Mouse (Mus musculus) midbrain, embryonic 13.5 days (tissue): ENCODE measurements at regions not wholly inside any gene's neighbourhood (a gene's known extent, or its start where the extent isn't known, plus 50 kb on each side); places are given as distances from the start of the nearest gene placed in this dataset.

ENCODE experiments used
- ATAC-seq: fragments of 200-750 bp; cut with Nextera tagmentation; 2 replicates; pipeline ENCODE4 v1.8.0; 2017; ENCODE audit warnings: mild to moderate bottlenecking, moderate TSS enrichment, moderate library complexity
- H3K27ac ChIP-seq: fragments of 300-500 bp; sonication (generic); 2 replicates; pipeline ENCODE4 v1.5.1; 2015; ENCODE audit warnings: inconsistent platforms, mild to moderate bottlenecking, moderate library complexity
- H3K27me3 ChIP-seq: fragments of 300-500 bp; sonication (generic); 2 replicates; pipeline ENCODE4 v1.6.1; 2015; ENCODE audit warnings: mild to moderate bottlenecking, inconsistent platforms
- H3K36me3 ChIP-seq: fragments of 300-500 bp; sonication (generic); 2 replicates; pipeline ENCODE4 v1.6.1; 2015; ENCODE audit warnings: mild to moderate bottlenecking, inconsistent platforms
- H3K4me1 ChIP-seq: fragments of 300-500 bp; sonication (generic); replicated peaks from 2 replicates; pipeline ENCODE4 v1.6.1; 2015; ENCODE audit warnings: inconsistent platforms
- H3K4me2 ChIP-seq: fragments of 300-500 bp; sonication (generic); replicated peaks from 2 replicates; pipeline ENCODE4 v1.6.1; 2015; ENCODE audit warnings: moderate library complexity, mild to moderate bottlenecking, inconsistent platforms
- H3K4me3 ChIP-seq: fragments of 300-500 bp; sonication (generic); replicated peaks from 2 replicates; pipeline ENCODE4 v1.5.1; 2015; ENCODE audit warnings: mild to moderate bottlenecking, inconsistent platforms
- H3K9ac ChIP-seq: fragments of 300-500 bp; sonication (generic); replicated peaks from 2 replicates; pipeline ENCODE4 v1.6.1; 2015; ENCODE audit warnings: mild to moderate bottlenecking, inconsistent platforms
- H3K9me3 ChIP-seq: fragments of 300-500 bp; sonication (generic); 2 replicates; pipeline ENCODE4 v1.6.1; 2016; ENCODE audit warnings: mild to moderate bottlenecking, inconsistent platforms
- WGBS: fragments of 180-500 bp; shearing (Covaris S2); methylation state at CpG from one replicate; pipeline ENCODE4 v1.1.7; 2015; 5-methylcytosine and 5-hydroxymethylcytosine counted together

- 51% methylated on average over 7 of the region's 7 CpGs for WGBS
- Histone ChIP-seq H3K4me1 (peaks cover 31% of the 10 kb centered on the region), H3K36me3 (no peaks in the 10 kb centered on the region), H3K27ac (no peak overlapping the region), H3K4me2 (no peak overlapping the region), H3K4me3 (no peak overlapping the region), H3K27me3 (peaks cover 23% of the 10 kb centered on the region), H3K9ac (no peak overlapping the region), H3K9me3 (no peaks in the 10 kb centered on the region)
- ATAC-seq: no peak
Observed at GRCm38 (mm10) chr4:124302950-124303349, 307.7 kb downstream of the 3100002H09Rik start.

GRCm38 (mm10) chr4:124298667-124299437 lies 311.8 kb downstream of the 3100002H09Rik start:
- 22% methylated on average over 10 of the region's 10 CpGs for WGBS
- no peak overlapping the region for H3K9ac ChIP-seq
- no peak overlapping the region for H3K27ac ChIP-seq
- no peak overlapping the region for H3K4me2 ChIP-seq
- ATAC-seq: peak; percentile 74
- H3K4me3 ChIP-seq: no peak overlapping the region
- H3K36me3 ChIP-seq: no peaks in the 10 kb centered on the region
- peaks cover 22% of the 10 kb centered on the region for H3K4me1 ChIP-seq
- no peaks in the 10 kb centered on the region for H3K9me3 ChIP-seq
- H3K27me3 ChIP-seq: peaks cover 11% of the 10 kb centered on the region

- Histone ChIP-seq H3K27me3 (no peaks in the 10 kb centered on the region; the same call in 1 of the 2 replicates), H3K9me3 (no peaks in the 10 kb centered on the region), H3K4me2 (peak overlapping the region; percentile 33), H3K9ac (0 out of 2 replicates have a peak overlapping the region, but pooled peaks have one; percentile 0), H3K4me3 (no peak overlapping the region), H3K36me3 (no peaks in the 10 kb centered on the region), H3K27ac (peak overlapping the region; percentile 68), H3K4me1 (peaks cover 16% of the 10 kb centered on the region)
- WGBS: 7% methylated on average over 17 of the region's 17 CpGs
- peak; percentile 92 for ATAC-seq
Observed at GRCm38 (mm10) chr4:124292254-124292653, 318.3 kb downstream of the 3100002H09Rik start.

GRCm38 (mm10) chr4:124291767-124292166 lies 318.8 kb downstream of the 3100002H09Rik start:
- 60% methylated on average over 8 of the region's 8 CpGs for WGBS
- peak; percentile 53; the same call in 1 of the 2 replicates for ATAC-seq

GRCm38 (mm10) chr4:124287471-124287870 lies 323.1 kb downstream of the 3100002H09Rik start:
- no peak for ATAC-seq
- H3K36me3 ChIP-seq: no peaks in the 10 kb centered on the region
- no peak overlapping the region for H3K9ac ChIP-seq
- H3K4me1 ChIP-seq: peaks cover 12% of the 10 kb centered on the region
- 86% methylated on average over 6 of the region's 6 CpGs for WGBS
- no peaks in the 10 kb centered on the region for H3K9me3 ChIP-seq
- no peaks in the 10 kb centered on the region for H3K27me3 ChIP-seq
- H3K27ac ChIP-seq: no peak overlapping the region
- H3K4me2 ChIP-seq: no peak overlapping the region
- H3K4me3 ChIP-seq: no peak overlapping the region

More at GRCm38 (mm10) chr4:124291767-124292166, 318.8 kb downstream of the 3100002H09Rik start:
- Histone ChIP-seq H3K36me3 (no peaks in the 10 kb centered on the region), H3K27me3 (no peaks in the 10 kb centered on the region; the same call in 1 of the 2 replicates), H3K4me1 (peaks cover 16% of the 10 kb centered on the region), H3K4me3 (no peak overlapping the region), H3K9ac (no peak overlapping the region), H3K9me3 (no peaks in the 10 kb centered on the region), H3K27ac (peak overlapping the region; percentile 68), H3K4me2 (no peak overlapping the region)

- H3K4me3 ChIP-seq: no peak overlapping the region
Observed at GRCm38 (mm10) chr4:124278681-124279080, 331.9 kb downstream of the 3100002H09Rik start.

GRCm38 (mm10) chr4:124277456-124278181 lies 333.0 kb downstream of the 3100002H09Rik start:
- under 1% methylated on average over 43 of the region's 43 CpGs for whole genome bisulfite sequencing
- H3K4me3 ChIP-seq: peak overlapping the region; percentile 38
- H3K27me3 ChIP-seq: 0 out of 2 replicates have a peak, but pooled peaks cover 5% of the 10 kb centered on the region
- H3K9ac ChIP-seq: peak overlapping the region; percentile 69
- H3K4me2 ChIP-seq: peak overlapping the region; percentile 71
- H3K4me1 ChIP-seq: peaks cover 28% of the 10 kb centered on the region
- peak; percentile 86 for ATAC-seq
- no peaks in the 10 kb centered on the region for H3K36me3 ChIP-seq
- peak overlapping the region; percentile 90 for H3K27ac ChIP-seq
- H3K9me3 ChIP-seq: no peaks in the 10 kb centered on the region

More at GRCm38 (mm10) chr4:124278681-124279080, 331.9 kb downstream of the 3100002H09Rik start:
- Histone ChIP-seq H3K27ac (peak overlapping the region; percentile 21; the same call in 1 of the 2 replicates), H3K9me3 (no peaks in the 10 kb centered on the region), H3K27me3 (0 out of 2 replicates have a peak, but pooled peaks cover 5% of the 10 kb centered on the region), H3K4me2 (peak overlapping the region; percentile 9; the same call in 1 of the 2 replicates), H3K9ac (no peak overlapping the region), H3K36me3 (no peaks in the 10 kb centered on the region), H3K4me1 (peaks cover 28% of the 10 kb centered on the region)
- WGBS: 3% methylated on average over 10 of the region's 10 CpGs
- no peak for ATAC-seq

GRCm38 (mm10) chr4:124276741-124277455 lies 333.7 kb downstream of the 3100002H09Rik start:
- peak overlapping the region; percentile 38 for H3K4me3 ChIP-seq
- peak; percentile 82 for ATAC-seq
- peak overlapping the region; percentile 71 for H3K4me2 ChIP-seq
- no peaks in the 10 kb centered on the region for H3K36me3 ChIP-seq
- peak overlapping the region; percentile 90 for H3K27ac ChIP-seq
- H3K9ac ChIP-seq: peak overlapping the region; percentile 69
- peaks cover 5% of the 10 kb centered on the region; the same call in 1 of the 2 replicates for H3K27me3 ChIP-seq
- peaks cover 28% of the 10 kb centered on the region for H3K4me1 ChIP-seq
- H3K9me3 ChIP-seq: no peaks in the 10 kb centered on the region
- WGBS: under 1% methylated on average over 21 of the region's 21 CpGs

- Histone ChIP-seq H3K27ac (no peak overlapping the region), H3K4me2 (no peak overlapping the region), H3K27me3 (peaks cover 15% of the 10 kb centered on the region; the same call in 1 of the 2 replicates), H3K36me3 (no peaks in the 10 kb centered on the region), H3K9ac (no peak overlapping the region), H3K4me3 (no peak overlapping the region), H3K4me1 (peaks cover 13% of the 10 kb centered on the region), H3K9me3 (no peaks in the 10 kb centered on the region)
- ATAC-seq: no peak
- 79% methylated on average over 2 of the region's 2 CpGs for WGBS
Observed at GRCm38 (mm10) chr4:124272002-124272401, 338.6 kb downstream of the 3100002H09Rik start.

GRCm38 (mm10) chr4:124268404-124268803 lies 342.2 kb downstream of the 3100002H09Rik start:
- Histone ChIP-seq H3K27me3 (peaks cover 9% of the 10 kb centered on the region; the same call in 1 of the 2 replicates), H3K9ac (no peak overlapping the region), H3K4me2 (no peak overlapping the region), H3K4me1 (peaks cover 23% of the 10 kb centered on the region), H3K9me3 (no peaks in the 10 kb centered on the region), H3K27ac (no peak overlapping the region), H3K36me3 (no peaks in the 10 kb centered on the region), H3K4me3 (no peak overlapping the region)
- ATAC-seq: no peak
- WGBS: 83% methylated on average over 4 of the region's 4 CpGs

- H3K36me3 ChIP-seq: no peaks in the 10 kb centered on the region
- H3K4me3 ChIP-seq: no peak overlapping the region
- H3K27me3 ChIP-seq: peaks cover 9% of the 10 kb centered on the region; the same call in 1 of the 2 replicates
- ATAC-seq: peak; percentile 87
- no peak overlapping the region for H3K4me2 ChIP-seq
- WGBS: 3% methylated on average over 4 of the region's 4 CpGs
- H3K27ac ChIP-seq: no peak overlapping the region; the same call in 1 of the 2 replicates
- H3K4me1 ChIP-seq: peaks cover 23% of the 10 kb centered on the region
- no peak overlapping the region for H3K9ac ChIP-seq
- no peaks in the 10 kb centered on the region for H3K9me3 ChIP-seq
Observed at GRCm38 (mm10) chr4:124266573-124266972, 344.0 kb downstream of the 3100002H09Rik start.
